Mouse (Mus musculus): ENCODE results near the gene Idua.

Idua gene

DNA sequence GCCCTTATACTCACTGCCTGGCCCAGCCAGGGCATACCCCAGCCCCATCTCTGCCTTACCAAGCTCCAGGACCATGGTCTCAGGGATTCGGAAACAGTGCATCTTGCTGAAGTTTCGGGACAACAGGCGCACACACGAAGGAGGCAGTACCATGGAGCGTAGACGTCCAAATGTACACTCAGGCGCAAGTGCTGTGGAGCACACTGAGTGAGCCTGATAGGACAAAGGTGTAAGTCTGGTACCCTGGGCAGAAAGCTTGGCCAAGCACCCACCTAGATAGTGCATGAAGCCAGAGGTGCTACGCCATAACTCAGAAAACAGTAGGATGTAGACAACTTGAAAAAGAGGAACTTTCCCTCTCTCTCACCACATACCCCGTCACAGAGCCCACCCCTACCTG is 4.8 kb upstream of the Idua start:
- no peak for DNase-seq

DNA sequence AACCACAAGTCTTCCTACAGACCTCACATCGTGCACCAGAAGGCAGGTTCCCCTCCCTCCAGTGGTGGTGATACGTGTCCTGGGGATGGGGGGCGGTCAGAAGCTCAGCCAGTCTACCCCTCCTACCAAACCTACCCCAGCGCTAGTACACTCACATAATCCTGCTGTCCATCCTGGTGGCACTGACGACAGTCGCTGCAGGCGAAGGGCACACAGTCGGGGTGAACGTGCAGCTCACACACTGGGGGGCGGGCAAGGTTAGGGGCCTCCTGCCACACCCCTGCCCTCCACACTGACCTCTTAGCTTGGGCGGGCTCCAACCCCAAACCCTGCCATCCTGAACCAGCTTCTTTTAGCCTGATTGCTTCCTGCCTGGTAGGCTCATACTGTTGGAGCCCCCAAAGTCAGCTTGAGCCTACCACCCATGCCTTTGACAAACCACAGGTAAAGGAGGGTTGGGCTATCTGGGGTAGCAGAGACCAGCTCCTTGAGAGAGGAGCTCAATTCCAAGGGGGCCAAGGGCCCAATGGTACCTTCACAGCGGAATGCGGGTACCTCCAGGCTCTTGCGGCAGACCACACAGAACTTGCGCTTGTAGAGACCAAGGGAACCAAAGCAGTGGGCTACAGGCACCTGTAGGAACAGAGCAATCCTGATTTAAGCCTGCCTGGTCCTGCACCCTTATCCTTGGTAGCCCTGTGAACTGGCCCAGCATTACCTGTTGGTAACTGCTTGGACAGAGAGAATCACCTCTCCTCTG is 4.1 kb upstream of the Idua start:
- peak in 1 of 2 experiments; percentile 7 for DNase-seq

DNA sequence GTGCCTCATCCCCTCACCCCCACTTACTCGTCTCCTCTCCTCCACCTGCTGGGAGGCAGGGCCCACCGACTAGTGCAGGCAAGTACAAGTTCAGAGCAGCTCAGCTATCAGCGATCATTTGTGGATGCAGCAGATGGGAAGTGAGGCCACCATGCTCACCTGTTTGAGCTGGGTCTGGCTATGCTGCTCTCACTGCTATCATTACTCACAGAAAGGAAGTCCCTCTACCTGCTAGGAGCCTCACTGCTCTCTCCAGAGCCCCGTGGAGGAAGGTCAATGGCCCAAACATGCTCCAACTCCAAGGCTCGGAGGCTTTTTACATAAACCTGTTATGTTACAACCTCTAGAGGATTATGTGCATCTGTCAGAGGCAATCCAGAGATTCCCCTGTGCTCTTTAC is 2.7 kb upstream of the Idua start:
- DNase-seq, result peak in 1 of 2 experiments; percentile 1

DNA sequence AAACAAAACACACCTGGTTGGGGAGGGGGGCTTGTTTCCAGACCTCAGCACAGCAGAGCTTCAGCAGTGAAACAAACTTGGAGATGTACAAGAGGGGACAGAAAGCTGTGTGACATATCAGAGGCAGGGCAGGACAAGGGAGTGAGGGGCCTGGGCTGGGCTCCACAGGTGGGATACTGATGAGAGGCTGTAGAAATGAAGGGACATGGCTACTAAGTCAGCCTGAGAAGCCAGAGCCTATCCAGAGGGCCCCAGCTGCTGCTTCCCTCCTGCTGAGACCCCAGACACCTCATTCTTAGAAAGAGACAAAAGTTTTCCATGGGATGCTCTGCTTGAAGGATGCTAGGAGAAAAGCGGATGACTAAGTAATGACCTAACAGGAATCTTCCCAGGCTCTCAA is 1.5 kb upstream of the Idua start:
- DNase-seq, result no peak

DNA sequence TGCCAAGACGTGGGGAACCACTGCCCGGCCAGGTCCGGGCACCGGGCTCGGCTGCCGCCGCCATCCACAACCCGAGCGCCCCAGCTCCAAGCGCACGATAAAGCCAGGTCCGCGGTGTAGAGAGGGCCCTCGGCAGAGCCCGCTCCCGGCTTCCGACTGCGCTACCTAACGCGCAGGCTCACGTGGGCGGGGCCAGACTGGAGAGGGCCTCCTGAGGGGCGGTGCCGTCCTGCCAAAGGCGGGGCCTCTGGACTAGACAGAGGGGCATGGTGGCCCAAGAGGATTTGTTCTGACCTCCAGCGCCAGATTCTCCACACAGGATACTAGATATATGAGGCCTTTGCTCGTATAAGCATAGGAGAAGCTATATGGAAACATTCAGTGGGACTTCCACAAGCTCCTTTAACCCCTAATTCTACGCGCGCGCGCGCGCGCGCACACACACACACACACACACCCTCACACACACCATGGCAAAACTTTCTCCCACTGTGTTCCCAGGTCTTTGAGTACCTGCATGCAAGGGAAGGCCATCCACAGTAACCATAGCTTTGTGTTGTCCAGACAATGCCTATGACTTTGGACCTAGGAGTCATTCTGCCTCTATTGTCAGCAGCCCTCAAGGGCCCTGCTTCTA is 619 bp downstream of the Idua start:
- DNase-seq, result peak; percentile 95 to 97

DNA sequence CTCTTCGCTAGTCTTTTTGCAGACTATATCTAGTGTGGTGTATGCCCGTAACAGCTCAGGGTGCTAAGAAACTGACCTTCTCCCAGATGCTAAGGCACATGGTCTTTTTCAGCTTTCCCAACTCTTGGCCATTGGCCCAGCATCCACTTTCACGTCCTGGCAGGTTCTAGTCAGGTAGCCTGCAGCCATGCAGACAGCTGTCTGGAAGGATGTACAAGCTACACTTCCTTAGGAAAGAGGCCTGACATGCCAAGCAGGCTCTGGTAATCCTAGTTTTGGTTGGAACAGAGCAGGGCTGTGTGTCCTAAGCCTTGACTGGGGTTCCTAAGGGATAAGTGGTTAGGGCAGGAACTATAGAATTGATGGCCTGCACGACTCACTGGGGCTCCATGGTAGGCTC is 2.6 kb downstream of the Idua start:
- no peak for DNase-seq

DNA sequence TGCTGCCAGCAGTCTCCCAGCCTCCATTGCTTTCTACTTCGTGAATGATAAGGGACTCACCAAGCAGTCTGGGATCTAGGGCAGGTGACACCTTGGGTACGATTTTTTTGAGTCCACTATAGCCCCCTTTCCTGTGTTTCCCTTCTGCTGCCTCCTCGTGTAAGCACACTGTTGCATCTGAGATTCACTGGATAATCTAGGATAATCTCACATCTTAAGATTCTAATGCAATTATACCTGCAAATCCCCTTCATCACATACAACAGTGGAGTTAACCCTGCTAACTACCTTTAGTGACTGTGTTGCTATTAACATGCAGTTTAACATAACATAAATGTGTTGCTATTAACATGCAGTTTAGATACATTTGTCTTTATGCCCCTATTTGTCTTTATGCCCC is 4.9 kb downstream of the Idua start:
- no peak for DNase-seq

DNA sequence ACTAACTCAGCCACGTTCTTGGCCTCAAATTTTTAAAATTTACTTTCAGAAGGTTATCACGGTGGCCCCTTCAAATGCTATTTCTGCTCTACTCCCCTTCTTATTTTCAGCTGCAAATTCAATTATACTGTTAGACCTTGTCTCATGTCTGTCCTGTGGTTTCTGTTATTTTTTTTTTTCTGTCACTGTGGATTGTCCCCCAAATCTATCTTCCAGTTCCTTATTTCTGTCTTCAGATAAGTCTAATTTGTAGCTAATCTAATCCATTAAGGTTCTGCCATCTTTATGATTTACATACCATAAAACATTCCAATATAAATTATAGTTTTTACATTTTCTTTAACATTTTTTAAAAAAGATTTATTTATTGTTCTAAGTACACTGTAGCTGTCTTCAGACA is 7.2 kb downstream of the Idua start:
- DNase-seq, result no peak

DNA sequence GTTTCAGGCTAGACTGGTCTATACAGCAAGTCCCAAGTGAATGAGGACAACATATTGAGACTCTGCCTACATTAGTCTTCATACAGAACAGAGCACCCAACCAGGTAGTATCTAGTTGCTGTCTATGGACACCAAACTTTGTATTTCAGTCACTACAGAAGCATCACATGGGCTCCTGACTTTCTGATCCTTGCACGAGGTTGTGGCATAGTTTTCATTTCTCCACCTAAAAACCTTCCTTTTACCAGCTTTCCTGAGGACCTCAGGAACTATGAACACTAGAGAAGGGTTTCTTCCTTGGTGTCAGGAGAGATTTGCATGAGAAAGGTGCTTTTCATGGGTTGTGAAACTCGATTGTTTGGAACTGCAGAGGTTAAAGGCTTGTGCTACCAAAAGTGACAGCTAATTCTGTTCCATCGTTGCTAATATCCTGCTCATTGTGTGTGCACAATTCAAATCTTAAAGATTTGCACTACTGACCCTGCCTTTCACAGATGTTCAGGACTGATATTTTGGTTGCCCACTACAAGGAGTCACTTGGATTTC is 8.3 kb downstream of the Idua start:
- DNase-seq, result no peak

DNA sequence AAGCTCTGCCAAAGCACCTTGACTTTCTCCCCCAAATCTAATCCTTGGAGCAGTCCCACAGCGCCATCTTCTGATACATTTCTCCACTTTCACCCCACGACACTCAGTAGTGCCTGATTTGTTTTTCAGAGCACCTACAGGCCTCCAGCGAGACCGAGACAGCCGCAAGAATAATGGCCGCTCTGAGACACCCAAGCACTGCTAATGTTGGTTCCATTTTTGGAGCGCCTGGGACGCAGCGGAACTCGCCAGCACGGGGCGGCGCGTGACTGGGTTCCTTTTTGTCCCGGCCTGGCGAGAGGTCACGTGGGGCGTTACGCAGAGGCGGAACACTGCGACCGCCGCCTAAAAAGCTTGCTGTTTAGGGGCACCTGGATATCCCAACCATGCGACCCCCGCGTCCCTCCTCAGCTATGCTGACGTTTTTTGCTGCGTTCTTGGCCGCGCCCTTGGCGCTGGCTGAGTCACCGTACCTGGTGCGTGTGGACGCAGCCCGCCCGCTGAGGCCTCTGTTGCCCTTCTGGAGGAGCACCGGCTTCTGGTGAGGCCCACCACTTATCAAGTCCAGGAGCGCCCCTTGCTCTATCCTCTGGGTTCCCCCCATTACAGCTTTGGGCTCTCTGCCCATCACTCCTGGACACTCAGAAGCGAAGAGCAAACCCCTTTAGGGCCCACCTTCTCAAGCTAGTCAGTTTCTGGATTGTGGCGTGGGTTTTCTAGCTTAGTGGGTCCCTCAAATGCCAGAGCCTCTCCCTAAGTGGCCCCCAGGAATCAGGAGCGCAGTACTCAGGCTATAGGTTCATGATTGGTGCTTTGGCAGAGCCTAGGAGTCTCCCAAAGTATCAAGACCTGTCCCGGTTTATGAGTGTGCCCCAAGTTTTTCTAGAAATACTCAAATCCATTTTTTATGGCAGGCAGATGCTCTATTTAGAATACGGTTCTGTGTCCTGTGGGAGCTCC is 9.1 kb downstream of the Idua start, which contains the start of gene Dgkq:
Gene Dgkq (minus strand): TSS at position 696 of the 960 bp plus-strand sequence.
- DNase-seq, result peak; percentile 90 to 91

DNA sequence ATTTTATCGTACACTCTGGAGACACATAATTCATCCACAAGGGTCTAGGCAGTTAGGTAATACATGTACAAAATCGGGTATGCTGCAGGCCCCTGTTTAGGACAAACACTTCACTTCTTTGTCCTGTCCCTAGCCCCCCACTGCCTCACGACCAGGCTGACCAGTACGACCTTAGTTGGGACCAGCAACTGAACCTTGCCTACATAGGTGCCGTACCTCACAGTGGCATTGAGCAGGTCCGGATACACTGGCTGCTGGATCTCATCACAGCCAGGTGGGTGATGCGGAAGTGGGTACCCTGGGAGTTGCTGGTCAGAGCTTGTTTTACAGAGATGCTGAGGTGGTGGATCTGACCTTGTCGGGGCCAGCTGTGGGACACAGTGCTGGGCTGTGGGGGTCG is 9.9 kb downstream of the Idua start:
- no peak for DNase-seq

DNA sequence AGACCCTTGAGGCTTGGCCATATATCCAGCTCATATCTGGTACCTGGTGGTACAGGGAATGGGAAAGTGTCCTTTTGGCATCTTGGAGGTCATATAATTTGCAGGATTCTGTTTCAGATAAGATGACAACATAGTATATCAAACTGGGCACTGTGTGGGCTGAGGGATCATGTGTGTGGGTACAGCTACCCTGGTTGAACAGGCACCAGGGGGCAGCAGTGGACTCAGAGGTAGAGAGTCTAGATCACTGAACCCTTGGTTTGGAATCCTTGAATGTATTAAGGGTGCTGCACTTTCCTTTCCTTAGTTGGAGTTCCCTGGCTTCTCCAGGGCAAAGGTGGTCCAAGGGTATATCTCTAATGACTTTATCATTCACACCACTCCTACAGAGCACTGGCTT is 10.7 kb downstream of the Idua start:
- DNase-seq, result peak; percentile 70 to 72

DNA sequence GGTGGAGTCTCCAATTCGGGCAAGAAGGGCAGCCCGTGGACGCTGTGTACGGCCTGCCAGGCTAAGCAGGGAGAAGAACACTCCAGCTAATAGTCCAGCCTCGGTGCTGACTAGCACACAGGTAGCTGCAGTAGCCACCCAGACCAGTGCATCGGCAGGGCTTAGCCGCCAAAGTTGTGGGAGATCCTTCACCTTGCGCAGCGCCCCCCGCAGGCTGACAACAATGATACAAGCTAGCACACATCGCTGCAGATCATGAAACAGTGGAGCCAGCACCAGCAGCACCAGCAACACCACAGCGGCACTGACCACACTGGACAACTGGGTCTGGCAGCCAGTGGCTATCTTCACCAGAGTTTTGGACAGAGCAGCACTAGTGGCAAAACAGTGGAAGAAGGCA is 11.6 kb downstream of the Idua start:
- no peak for DNase-seq

DNA sequence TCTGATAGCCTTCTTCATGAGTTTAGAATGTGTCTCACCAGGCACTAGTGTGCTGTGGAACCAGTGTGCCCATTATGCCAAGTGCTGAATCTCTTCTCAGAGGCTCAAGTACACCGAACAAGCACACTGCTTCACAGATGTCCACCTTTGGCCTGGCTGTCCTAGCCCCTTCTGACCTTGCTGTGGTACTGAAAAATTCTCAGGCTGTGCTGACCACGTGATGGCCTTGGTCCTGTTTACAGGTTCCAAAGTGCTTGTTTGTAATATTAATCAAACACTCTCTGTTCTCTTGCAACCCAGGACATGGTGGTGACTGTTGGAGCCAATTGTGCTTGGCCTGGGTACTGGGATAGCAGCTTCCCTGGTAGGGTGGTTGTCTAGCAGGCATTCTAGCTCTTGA is 14.5 kb downstream of the Idua start:
- no peak for DNase-seq

DNA sequence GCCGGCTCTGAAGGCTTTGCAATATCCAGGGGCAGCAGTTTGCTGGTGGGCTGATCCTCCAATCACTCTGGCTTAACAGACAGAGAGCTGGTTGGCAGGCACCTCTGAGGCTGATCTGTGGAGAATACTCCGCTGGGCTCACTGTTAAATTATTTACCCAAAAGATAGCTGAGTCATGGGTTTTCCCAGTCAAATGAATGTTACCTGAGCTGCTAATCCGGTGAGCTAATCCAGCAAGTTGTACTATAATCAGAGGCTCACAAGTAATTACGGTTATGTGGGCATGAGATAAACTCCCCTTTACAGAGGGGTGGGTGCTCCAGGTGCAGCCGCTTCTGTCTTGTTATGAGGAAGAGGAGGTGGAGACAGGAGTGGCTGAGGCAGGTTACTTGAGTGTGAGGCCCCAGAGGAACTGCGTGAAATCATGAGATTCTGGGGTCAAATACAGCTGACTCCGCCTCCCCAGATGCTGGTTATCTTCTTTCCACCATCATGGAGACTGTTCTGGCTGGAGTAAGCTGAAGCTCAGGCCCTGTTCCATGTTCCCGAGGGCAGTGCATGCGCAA is 15.2 kb downstream of the Idua start, which contains the start of gene Slc26a1:
Gene Slc26a1 (minus strand): TSS at position 319 of the 566 bp plus-strand sequence.
- DNase-seq, result no peak

DNA sequence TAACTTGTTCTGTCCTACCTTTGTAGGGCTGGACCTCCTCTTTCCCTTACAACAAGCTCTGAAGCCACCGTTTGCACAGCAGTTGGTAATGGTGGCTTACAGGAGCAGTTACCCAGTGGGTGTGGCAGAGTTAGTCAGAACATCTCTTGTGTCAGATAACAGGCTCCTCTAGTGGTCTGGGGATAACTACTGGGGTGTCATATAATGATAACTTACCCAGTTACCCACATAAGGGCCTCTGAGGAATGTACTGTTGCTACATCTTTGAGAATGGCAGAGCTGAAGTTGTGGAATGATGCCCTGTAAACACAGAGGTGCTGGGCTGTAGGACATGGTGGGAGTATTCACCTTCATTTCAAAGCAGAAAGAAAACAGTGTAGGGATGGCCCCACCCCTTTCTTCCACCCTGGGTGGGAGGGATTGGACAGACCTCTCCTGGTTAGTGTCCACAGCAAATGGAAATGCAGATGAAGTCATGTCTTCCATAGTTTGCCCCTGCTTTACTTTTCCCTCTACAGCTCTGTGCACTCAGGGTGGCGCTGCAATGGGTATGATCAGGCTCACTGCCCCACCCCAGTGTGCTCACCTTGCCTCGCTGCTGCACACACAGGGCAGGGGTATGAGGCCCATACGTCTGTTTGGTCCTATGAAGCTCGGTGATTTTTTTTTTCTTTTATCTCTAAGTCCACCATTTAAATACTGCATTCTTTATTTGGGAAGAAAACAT is 16.8 kb downstream of the Idua start:
- peak; percentile 41 to 56 for DNase-seq

DNA sequence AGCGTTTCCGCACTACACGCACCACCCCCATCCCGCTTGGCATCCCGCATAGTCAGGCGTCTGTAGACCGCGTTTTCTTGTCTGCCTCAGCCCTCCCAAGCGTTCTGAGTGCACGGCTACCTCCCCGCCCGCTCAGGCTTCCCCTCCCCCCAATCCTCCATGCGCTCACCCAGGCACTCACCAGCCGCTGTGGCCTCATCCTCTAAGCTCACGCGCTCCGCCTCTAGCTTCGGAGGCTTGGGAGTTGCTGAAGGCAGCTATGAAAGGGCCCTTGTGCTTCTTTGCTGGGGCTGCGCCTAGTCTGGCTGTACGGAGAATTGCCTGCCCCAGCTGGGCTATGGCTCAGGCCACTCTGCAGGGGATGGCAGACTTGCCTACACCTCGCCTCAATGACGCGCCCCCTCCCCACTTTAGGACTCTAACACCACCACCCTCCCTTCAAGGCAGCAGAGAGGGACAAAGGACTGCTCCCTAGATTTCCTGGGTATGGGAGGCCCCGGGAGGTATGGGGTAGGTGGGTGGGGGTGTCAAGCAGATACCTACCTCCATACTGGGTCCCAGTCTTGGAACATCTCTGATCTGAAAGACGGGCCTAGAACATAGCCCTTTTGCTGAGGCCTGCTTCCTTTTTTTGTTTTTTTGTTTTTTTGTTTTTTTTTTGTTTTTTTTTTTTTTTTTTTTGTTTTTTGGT is 17.6 kb downstream of the Idua start:
- peak; percentile 85 to 86 for DNase-seq

DNA sequence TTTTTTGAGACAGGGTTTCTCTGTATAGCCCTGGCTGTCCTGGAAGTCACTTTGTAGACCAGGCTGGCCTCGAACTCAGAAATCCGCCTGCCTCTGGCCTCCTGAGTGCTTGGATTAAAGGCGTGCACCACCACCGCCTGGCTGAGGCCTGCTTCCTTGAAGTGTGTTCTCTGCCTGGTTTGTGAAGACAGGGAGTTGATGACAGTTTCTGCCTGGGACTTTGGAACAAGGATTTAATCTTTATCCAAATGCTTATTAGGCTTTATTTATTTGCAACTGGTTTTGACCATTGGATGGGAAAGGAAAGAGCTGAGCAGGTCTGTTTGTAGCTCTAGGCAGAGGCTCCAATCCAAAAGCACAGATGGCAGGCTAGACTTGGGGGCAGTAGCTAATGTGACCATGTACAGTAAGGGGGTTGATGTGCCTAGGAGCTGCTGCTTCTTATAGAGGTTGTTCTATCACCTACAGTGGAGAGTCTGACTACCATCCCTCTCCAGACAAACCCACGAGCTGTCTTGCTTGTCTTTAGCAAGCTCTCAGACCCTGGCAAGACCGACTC is 18.2 kb downstream of the Idua start:
- peak; percentile 48 to 54 for DNase-seq

DNA sequence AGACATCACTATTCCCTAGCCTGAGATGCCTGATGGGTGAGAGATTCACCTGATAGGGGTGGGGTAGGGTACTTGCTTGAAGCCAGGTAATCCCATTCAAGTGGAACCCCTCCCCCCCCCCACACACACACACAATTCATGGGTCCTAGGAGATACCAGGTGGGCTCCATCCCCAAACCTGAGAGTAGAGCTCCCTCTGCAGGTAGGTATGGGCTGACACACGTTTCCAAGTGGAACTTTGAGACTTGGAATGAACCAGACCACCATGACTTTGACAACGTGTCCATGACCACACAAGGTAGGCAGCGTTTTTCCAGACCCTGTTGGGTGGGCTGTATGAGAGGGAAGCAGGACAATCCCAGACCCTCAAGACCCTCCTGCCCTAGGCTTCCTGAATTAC is 19.8 kb downstream of the Idua start:
- no peak for DNase-seq

DNA sequence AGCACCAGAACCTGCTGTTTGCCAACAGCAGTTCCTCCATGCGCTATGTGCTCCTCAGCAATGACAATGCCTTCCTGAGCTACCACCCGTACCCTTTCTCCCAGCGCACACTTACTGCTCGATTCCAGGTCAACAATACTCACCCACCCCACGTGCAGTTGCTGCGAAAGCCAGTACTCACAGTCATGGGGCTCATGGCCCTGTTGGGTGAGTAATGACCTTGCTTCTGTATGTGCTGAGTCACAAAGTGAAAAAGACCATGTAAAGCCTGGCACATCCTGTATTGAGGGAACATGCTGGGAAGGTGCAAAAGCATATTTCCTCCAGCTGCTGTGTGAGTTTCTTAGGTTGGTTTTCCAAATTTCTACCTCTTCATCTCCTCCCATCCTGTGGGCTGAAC is 20.7 kb downstream of the Idua start:
- DNase-seq, result no peak

DNA sequence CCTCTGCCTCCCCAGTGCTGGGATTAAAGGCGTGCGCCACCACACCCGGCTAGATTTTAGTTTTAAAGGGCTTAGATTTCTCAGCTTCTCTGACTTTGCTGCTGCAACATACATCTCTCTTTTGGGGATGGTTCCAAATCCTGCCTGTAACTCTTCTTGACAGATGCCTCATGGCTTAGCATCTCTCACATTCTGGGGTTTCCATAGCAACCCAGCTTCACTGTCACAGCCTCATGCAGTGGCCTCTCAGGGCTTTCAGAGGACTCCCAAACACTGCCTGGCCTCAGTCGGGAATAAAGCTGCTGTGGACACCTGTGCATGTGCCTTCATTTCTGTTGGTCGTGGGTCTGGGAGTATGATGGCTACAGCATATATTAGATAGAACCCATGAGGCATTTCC is 29.0 kb downstream of the Idua start:
- no peak for DNase-seq

Data from cerebellum, postnatal 10 days (tissue).